Mouse (Mus musculus): ENCODE measurements at regions not wholly inside any gene's neighbourhood (a gene's known extent, or its start where the extent isn't known, plus 50 kb on each side); places are given as distances from the start of the nearest gene placed in this dataset.

DNA sequence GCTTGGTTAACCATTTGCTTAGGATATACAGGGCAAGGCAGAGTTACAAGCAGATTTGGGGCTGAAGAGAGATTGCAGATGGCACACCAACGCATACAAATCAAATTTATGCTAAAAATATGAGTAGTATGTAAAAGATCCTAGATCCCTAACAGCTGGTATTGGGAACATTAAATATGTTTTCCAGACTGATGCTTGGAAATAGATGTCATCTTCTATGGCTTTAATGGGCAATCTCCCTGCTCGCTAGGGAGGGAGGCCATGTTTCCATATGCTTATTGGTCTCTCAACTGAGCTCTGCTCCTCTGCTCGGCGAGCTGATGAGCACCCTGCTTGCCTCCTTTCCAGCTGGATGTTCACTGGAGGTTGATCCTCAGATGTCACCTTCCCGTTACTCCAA, 82.0 kb upstream of the Slc35f3 start:
- TF ChIP-seq CTCF (IDR thresholded peaks at IDR 0.05; ENCODE audit: low read depth): no peak
- no peak for TF ChIP-seq EP300 (IDR thresholded peaks at IDR 0.05; ENCODE audit: low read depth)
